Mouse (Mus musculus) embryonic stem cell, embryonic (primary cell): ENCODE measurements around the gene Lin54.

Experiments
- CTCF ChIA-PET, 4 experiments: fragments of 300-600 bp in 2 of 4; fragments of 350-600 bp in 2 of 4; sonication (Branson Sonifier 250); formaldehyde crosslinking; loops; one replicate each; lab custom pipeline; 2022; ENCODE audit warnings: inconsistent platforms in 2 of 4; lab: Charles Lee
- POLR2A ChIA-PET, 4 experiments: fragments of 300-600 bp in 2 of 4; fragments of 350-600 bp in 2 of 4; sonication (Branson Sonifier 250); formaldehyde crosslinking; loops; one replicate each; lab custom pipeline; 2022; ENCODE audit warnings: antibody characterized with exemption in 4 of 4, inconsistent platforms in 1 of 4; lab: Charles Lee

Lin54 gene

DNA sequence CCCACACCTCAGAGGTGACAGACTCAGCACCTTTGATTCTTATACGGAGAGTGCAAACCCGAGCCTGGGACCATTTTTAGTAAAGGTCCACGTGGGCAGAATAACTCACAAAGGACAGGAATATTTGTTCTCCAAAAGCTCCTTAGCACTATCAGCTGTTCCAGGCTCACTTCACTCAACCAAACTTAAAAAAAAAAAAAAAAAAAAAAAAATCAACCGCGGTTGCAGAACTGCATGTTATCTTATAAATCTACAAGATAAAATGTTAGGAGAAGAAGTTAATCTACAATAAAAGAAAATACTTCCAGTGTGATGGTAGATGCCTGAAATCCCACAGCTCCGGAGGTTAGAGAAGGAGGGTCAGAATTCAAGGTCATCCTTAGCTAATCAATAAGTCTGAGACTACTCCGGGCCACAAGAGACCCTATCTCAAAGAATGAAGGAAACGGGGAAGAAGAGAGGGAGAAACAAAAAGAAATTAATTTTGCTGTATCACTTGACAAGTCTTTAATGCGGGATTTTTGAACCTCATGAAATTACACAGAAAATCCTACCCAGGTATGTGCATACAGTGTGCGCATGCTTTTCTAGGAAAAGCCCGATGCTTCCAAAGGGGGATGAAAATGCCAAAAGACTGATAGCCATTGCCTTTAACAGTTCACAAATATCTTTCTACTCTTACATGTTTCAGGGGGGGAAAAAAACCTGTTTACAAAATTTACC, 85.8 kb downstream of the Lin54 start:
- ChIA-PET CTCF (interaction anchor here (0.5 to 1.4 kb wide), 5 partner anchors 14 to 62 kb away, joined by 4 to 12 read pairs (median 4); no protein-coding TSS in a partner anchor), POLR2A (interaction anchor here in 3 of 4 experiments (0.6 to 12.7 kb wide), 17 partner anchors 8 to 456 kb away, joined by 3 to 404 read pairs (median 4); partner anchors contain the start of gene Cops4 (in 2 of the 3))

DNA sequence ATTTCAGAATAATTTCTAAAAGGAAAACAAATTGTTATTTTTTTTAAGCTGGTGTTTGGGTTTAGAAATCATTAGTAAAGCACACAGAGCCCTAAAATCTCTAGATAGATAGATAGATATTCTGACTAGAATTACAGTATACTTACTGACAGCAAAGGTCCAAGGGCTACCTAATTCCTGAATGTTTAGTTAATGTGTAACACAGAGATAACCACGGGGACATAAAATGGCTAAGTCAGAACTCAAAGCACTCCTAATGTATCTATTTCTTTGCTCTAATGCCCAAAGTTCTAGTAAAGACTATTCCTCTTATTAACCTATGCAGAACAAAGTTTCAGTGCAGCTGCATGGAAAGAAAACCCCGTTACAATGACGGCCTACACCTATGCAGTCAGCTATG, 87.6 kb downstream of the Lin54 start:
- CTCF ChIA-PET, result no interaction called here

DNA sequence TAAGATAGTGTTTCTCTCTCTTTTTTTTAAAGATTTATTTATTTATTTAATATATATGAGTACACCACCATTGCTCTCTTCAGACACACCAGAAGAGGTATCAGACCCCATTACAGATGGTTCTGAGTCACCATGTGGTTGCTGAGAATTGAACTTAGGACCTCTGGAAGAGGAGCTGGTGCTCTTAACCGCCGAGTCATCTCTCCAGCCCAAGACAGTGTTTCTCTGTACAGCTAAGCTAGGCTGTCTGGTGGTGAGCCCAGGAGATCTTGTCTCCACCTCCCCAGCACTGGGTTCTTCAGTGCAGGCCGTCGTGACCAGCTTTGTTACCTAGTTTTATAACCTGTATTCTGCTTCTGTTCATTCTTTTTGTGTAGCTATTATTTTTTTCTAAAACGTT, 90.2 kb downstream of the Lin54 start:
- POLR2A ChIA-PET, result interaction anchor here in 3 of 4 experiments (0.8 to 12.7 kb wide), 12 partner anchors 8 to 400 kb away, joined by 3 to 404 read pairs (median 4); no protein-coding TSS in a partner anchor
- CTCF ChIA-PET, result interaction anchor here in 2 of 4 experiments (0.5 to 1.4 kb wide), 5 partner anchors 17 to 66 kb away, joined by 3 to 8 read pairs (median 4); no protein-coding TSS in a partner anchor

More for the DNA sequence above, 87.6 kb downstream of the Lin54 start:
- POLR2A ChIA-PET, result interaction anchor here in 3 of 4 experiments (0.5 to 12.7 kb wide), 19 partner anchors 8 to 381 kb away, joined by 3 to 404 read pairs (median 4); partner anchors contain the start of gene Cops4 (in 1 of the 3)

DNA sequence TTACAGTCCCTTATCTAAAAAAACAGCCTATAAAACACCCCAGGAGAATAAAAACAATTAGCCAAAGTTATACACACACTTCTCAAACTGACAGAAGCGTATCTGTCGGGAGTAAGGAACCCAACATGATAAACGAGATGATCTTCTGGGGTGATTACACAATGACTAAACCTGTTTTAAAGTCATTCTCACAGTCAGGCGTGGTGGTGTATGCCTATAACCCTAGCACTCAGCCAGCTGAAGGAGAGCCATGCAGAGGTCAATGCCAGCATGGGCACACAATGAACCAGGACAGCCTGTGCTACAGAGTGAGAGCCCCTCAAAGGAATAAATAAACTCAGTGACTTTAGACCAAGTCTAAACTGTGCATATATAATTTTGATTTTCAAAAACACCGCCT, 92.0 kb downstream of the Lin54 start:
- ChIA-PET POLR2A (interaction anchor here in 3 of 4 experiments (1.0 to 12.7 kb wide), 5 partner anchors 8 to 22 kb away, joined by 3 to 404 read pairs (median 5); partner anchors contain the start of gene Sec31a (in 1 of the 3)), CTCF (no interaction called here)

DNA sequence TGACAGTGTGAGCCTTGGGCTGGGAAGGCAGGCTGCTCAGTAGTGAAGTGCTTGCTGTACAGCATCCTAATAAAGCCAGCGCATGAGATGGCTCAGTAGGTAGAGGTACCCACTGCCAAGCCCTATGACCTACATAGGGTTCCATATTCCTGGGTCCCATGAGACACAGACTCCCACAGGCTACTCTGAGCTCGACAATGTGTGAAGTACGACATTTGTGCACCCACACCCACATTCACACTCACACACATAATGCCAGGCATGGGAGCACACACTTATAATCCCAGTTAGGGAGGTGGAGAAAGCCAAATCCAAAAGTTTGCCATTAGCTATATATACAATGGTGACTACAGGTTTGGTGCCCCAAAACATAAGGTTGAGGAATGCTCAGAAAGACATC, 103.7 kb downstream of the Lin54 start:
- ChIA-PET POLR2A (interaction anchor here in 2 of 4 experiments (1.1 to 1.9 kb wide), 6 partner anchors 14 to 312 kb away, joined by 3 to 7 read pairs (median 3); no protein-coding TSS in a partner anchor), CTCF (interaction anchor here in 1 of 4 experiments (1.2 to 1.7 kb wide), 2 partner anchors 23 to 51 kb away, joined by 3 to 5 read pairs; no protein-coding TSS in a partner anchor)

DNA sequence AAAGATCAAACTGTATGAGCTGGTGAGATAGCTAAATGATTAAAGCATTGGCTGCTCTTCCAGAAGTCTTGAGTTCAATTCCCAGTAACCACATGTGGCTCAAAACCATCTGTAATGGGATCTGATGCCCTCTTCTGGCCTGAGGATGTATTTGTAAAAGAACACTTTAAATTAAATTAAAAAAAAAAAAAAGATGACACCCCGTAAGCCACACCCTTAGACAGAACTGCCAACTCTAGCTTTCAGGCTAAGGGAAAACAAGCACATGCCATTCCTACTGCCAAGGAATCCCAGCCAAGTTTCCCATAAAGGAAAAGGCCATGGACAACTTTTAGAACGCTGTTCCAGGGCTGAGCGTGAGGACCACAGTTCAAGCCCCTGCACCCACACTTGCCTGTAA, 106.8 kb downstream of the Lin54 start:
- POLR2A ChIA-PET, result interaction anchor here in 3 of 4 experiments (0.6 to 2.0 kb wide), 12 partner anchors 11 to 380 kb away, joined by 3 to 6 read pairs (median 4); no protein-coding TSS in a partner anchor
- CTCF ChIA-PET, result interaction anchor here (0.6 to 1.4 kb wide), 13 partner anchors 16 to 605 kb away, joined by 3 to 8 read pairs (median 4); no protein-coding TSS in a partner anchor

DNA sequence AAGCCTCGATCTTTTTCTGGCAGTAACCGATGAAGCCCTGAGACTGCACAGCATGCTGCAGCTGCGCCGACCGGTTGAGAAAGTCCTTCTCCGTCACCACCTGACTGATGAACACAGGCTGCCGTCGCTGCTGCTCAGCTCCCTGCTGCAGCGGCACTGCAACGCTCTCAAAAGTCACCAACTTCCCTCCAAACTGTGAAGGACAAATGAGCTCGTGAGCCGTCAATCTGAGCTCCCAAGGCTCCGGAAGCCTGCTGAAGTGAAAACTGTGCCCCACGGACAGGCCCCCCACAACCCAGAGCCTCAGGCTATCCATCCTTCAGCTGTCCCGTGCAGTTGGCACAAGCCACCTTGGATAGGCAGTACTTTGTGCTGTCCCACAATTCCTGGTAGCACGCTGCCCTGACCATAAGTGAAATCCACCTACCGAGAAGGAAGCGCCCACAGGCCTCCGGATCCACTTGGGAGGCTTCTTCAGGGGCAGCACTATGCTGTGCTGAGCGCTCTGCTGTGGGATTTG, 107.9 kb downstream of the Lin54 start:
- CTCF ChIA-PET, result interaction anchor here in 1 of 4 experiments (0.7 kb wide), 1 partner anchor 21 kb away, joined by 4 read pairs; no protein-coding TSS in a partner anchor

More for the DNA sequence above, 107.9 kb downstream of the Lin54 start:
- POLR2A ChIA-PET, result interaction anchor here in 2 of 4 experiments (0.6 to 2.0 kb wide), 10 partner anchors 9 to 84 kb away, joined by 3 to 7 read pairs (median 4); no protein-coding TSS in a partner anchor
